Mouse (Mus musculus) lung, embryonic 14.5 days (tissue): ENCODE measurements around the gene Chst5. TPM values are rescaled to one million over a fixed set of nuclear protein-coding genes. Genes with fewer than 3 reads are reported as not detected.

Experiments used
- ATAC-seq: fragments of 200-750 bp; cut with Nextera tagmentation; 2 replicates; pipeline ENCODE4 v1.8.0; 2017; ENCODE audit warnings: mild to moderate bottlenecking, moderate TSS enrichment, moderate library complexity; ENCODE audit not compliant: insufficient read depth
- DNase-seq: peaks from one replicate; pipeline ENCODE4 v3.0.0-alpha.2; 2015
- H3K27ac ChIP-seq: fragments of 300-500 bp; sonication (generic); 2 replicates; pipeline ENCODE4 v1.5.1; 2014; ENCODE audit warnings: low read depth, mild to moderate bottlenecking, moderate library complexity
- H3K27me3 ChIP-seq: fragments of 300-500 bp; sonication (generic); 2 replicates; pipeline ENCODE4 v1.6.1; 2014; ENCODE audit warnings: low read length, control low read depth; ENCODE audit not compliant: insufficient read depth
- H3K36me3 ChIP-seq: fragments of 300-500 bp; sonication (generic); 2 replicates; pipeline ENCODE4 v1.6.1; 2014; ENCODE audit warnings: control low read depth; ENCODE audit not compliant: insufficient read depth
- H3K4me1 ChIP-seq: fragments of 300-500 bp; sonication (generic); 2 replicates; pipeline ENCODE4 v1.6.1; 2014; ENCODE audit warnings: antibody characterized with exemption, control low read depth; ENCODE audit not compliant: insufficient read depth
- H3K4me2 ChIP-seq: fragments of 300-500 bp; sonication (generic); 2 replicates; pipeline ENCODE4 v1.6.1; 2014; ENCODE audit warnings: mild to moderate bottlenecking
- H3K4me3 ChIP-seq: fragments of 300-500 bp; sonication (generic); 2 replicates; pipeline ENCODE4 v1.5.1; 2014; ENCODE audit warnings: low read depth, low read length
- H3K9ac ChIP-seq: fragments of 300-500 bp; sonication (generic); 2 replicates; pipeline ENCODE4 v1.6.1; 2014
- H3K9me3 ChIP-seq: fragments of 300-500 bp; sonication (generic); 2 replicates; pipeline ENCODE4 v1.6.1; 2016; ENCODE audit warnings: low read depth, low read length, control low read depth
- CTCF ChIP-seq: IDR thresholded peaks from 2 replicates; pipeline ENCODE4 v1.5.1; 2016; ENCODE audit warnings: antibody characterized with exemption, low read depth
- WGBS: fragments of 180-500 bp; shearing (Covaris S2); extraction: QIAGEN DNeasy Blood & Tissue Kit; methylation state at CpG from one replicate; pipeline ENCODE4 v1.1.7; 2014; 5-methylcytosine and 5-hydroxymethylcytosine counted together
- polyA plus RNA-seq: library from polyadenylated mRNA; unstranded; fragments of >200 nt; fragmentation: Nextera tagmentation; extraction: Ambion mirVana; gene quantifications from 2 replicates; pipeline ENCODE4 v1.2.1, GENCODE M21; 2014

Gene Chst5
- polyA plus RNA-seq, 1 experiment from 2014 or later = 5.3 TPM

DNA sequence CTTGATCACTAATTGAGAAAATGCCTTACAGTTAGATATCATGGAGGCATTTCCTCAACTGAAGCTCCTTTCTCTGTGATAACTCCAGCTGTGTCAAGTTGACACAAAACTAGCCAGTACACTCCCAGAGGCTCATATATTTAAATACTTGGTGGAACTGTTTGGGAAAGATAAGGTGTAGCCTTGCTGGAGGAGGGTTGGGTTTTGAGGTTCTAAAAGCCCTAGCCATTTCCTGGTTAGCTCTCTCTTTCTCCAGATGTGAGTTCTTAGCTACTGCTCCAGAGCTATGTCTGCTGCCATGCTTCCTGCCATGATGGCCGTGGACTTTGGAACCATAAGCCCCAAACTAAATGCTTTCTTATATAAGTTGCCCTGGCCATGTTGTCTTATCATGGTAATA, 22.8 kb downstream of the Chst5 start:
- TF ChIP-seq CTCF = no peak
- Histone ChIP-seq H3K9ac (no peak overlapping the region), H3K4me3 (no peak overlapping the region), H3K36me3 (no peaks in the 10 kb centered on the region), H3K27ac (no peak overlapping the region), H3K4me2 (no peak overlapping the region), H3K27me3 (peaks cover 27% of the 10 kb centered on the region), H3K9me3 (no peaks in the 10 kb centered on the region), H3K4me1 (peaks cover 23% of the 10 kb centered on the region)
- no peak for ATAC-seq
- DNase-seq = no peak
- 83% methylated on average over 1 of the region's 1 CpGs for WGBS

GRCm38 (mm10) chr8:111883615-111884014, 26.6 kb downstream of the Chst5 start:
- Histone ChIP-seq H3K9ac (no peak overlapping the region), H3K4me3 (no peak overlapping the region), H3K9me3 (no peaks in the 10 kb centered on the region), H3K27ac (no peak overlapping the region), H3K4me1 (peaks cover 7% of the 10 kb centered on the region; the same call in 1 of the 2 replicates), H3K36me3 (no peaks in the 10 kb centered on the region), H3K4me2 (no peak overlapping the region), H3K27me3 (no peaks in the 10 kb centered on the region)
- peak; percentile 44; the same call in 1 of the 2 replicates for ATAC-seq
- WGBS = 63% methylated on average over 4 of the region's 4 CpGs
- TF ChIP-seq CTCF = no peak
- DNase-seq = peak; percentile 32

- H3K9ac ChIP-seq = no peak overlapping the region
- ATAC-seq (no peak), DNase-seq (peak; percentile 84)
- H3K4me3 ChIP-seq = no peak overlapping the region
- no peaks in the 10 kb centered on the region for H3K4me1 ChIP-seq
- no peaks in the 10 kb centered on the region for H3K36me3 ChIP-seq
- no peaks in the 10 kb centered on the region for H3K27me3 ChIP-seq
- H3K27ac ChIP-seq = no peak overlapping the region
- TF ChIP-seq CTCF = peak; percentile 86
- no peaks in the 10 kb centered on the region for H3K9me3 ChIP-seq
- H3K4me2 ChIP-seq = no peak overlapping the region
- WGBS = 0% methylated on average over 2 of the region's 2 CpGs
Observed at GRCm38 (mm10) chr8:111881591-111881990, 28.7 kb downstream of the Chst5 start.

- H3K4me3 ChIP-seq = no peak overlapping the region
- H3K9ac ChIP-seq = no peak overlapping the region
- H3K9me3 ChIP-seq = no peaks in the 10 kb centered on the region
- no peak overlapping the region for H3K27ac ChIP-seq
- no peaks in the 10 kb centered on the region for H3K27me3 ChIP-seq
- TF ChIP-seq CTCF = no peak
- H3K36me3 ChIP-seq = no peaks in the 10 kb centered on the region
- WGBS = 74% methylated on average over 9 of the region's 9 CpGs
- peaks cover 4% of the 10 kb centered on the region; the same call in 1 of the 2 replicates for H3K4me1 ChIP-seq
- ATAC-seq = no peak
- no peak for DNase-seq
- H3K4me2 ChIP-seq = no peak overlapping the region
Observed at GRCm38 (mm10) chr8:111877711-111878110, 32.5 kb downstream of the Chst5 start.

- WGBS = under 1% methylated on average over 51 of the region's 53 CpGs
- Histone ChIP-seq H3K27me3 (no peaks in the 10 kb centered on the region), H3K9ac (peak within 1 kb of the TSS; percentile 55), H3K4me1 (peaks cover 4% of the 10 kb centered on the region; the same call in 1 of the 2 replicates), H3K36me3 (no peaks in the 10 kb centered on the region), H3K9me3 (no peaks in the 10 kb centered on the region), H3K27ac (peak within 1 kb of the TSS; percentile 78), H3K4me2 (peak within 1 kb of the TSS; percentile 79), H3K4me3 (peak within 1 kb of the TSS; percentile 77)
- peak; percentile 98 for ATAC-seq
- TF ChIP-seq CTCF = peak; percentile 95
- peak; percentile 99 for DNase-seq
Observed at GRCm38 (mm10) chr8:111876355-111876948, 33.8 kb downstream of the Chst5 start, which contains the start of gene Tmem170. Gene Tmem170 (minus strand): TSS chr8:111876750.

DNA sequence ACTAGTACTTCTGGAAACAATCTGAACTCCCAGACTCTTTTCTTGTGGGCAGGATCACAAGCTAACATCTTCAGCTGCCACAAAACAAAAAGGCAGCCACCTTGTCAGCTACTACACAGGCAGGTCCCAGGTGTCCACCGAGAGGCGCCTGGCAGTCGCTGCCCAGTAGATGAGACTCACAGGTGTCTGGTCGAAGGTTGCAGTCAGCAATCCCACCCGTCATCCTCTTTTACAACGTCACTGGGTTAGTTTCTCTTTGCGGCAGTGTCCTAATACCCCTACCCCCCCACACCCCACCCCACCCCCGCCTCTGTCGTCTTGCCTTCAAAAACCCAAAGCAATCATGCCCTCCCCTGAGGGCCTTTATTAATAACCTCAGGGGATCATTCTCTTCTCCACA, 34.5 kb downstream of the Chst5 start:
- Histone ChIP-seq H3K9ac (peak overlapping the region; percentile 55), H3K27me3 (no peaks in the 10 kb centered on the region), H3K27ac (0 out of 2 replicates have a peak overlapping the region, but pooled peaks have one; percentile 78), H3K9me3 (no peaks in the 10 kb centered on the region), H3K4me2 (peak overlapping the region; percentile 79), H3K4me1 (peaks cover 4% of the 10 kb centered on the region; the same call in 1 of the 2 replicates), H3K36me3 (no peaks in the 10 kb centered on the region), H3K4me3 (peak overlapping the region; percentile 77)
- DNase-seq (no peak), ATAC-seq (peak; percentile 1; the same call in 1 of the 2 replicates)
- WGBS = 24% methylated on average over 9 of the region's 9 CpGs
- TF ChIP-seq CTCF = no peak

DNA sequence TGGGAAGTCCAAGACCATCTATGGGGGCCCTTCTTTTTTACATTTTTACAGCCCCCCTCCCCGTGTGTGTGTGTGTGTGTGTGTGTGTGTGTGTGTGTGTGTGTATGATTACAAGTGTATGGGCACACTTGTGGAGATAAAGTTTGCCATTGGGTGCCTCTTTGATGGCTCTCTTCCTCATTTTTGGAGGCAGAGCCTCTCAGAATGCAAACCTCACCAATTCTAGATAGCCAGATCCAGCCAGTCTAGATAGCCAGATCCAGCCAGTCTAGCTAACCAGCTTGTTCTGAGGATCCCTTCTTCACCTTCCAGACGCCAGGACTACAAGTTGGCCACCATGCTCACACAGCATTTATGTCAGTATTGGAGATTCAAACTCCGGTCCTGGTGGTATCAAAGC, 39.0 kb downstream of the Chst5 start:
- H3K27me3 ChIP-seq = no peaks in the 10 kb centered on the region
- no peak for ATAC-seq
- no peak for TF ChIP-seq CTCF
- no peak overlapping the region for H3K27ac ChIP-seq
- no peaks in the 10 kb centered on the region for H3K9me3 ChIP-seq
- no peak for DNase-seq
- H3K4me2 ChIP-seq = no peak overlapping the region
- 81% methylated on average over 3 of the region's 3 CpGs for WGBS
- no peak overlapping the region for H3K9ac ChIP-seq
- H3K4me3 ChIP-seq = no peak overlapping the region
- H3K36me3 ChIP-seq = 0 out of 2 replicates have a peak, but pooled peaks cover 4% of the 10 kb centered on the region
- peaks cover 4% of the 10 kb centered on the region; the same call in 1 of the 2 replicates for H3K4me1 ChIP-seq
